Mouse (Mus musculus) forebrain, embryonic 11.5 days (tissue): ENCODE data around the gene Heatr1. TPM values are rescaled to one million over a fixed set of nuclear protein-coding genes. Genes with fewer than 3 reads are reported as not detected.
A peak's percentile ranks its signal among the peaks of the same experiment; 100 is the strongest.

Experiments
- ATAC-seq: fragments of 200-750 bp; cut with Nextera tagmentation; replicated peaks from 2 replicates; pipeline ENCODE4 v1.8.0; 2017; ENCODE audit warnings: moderate TSS enrichment; ENCODE audit not compliant: low FRiP score
- DNase-seq: peaks from one replicate; pipeline ENCODE4 v3.0.0-alpha.2; 2017; ENCODE audit warnings: low spot score
- H3K27ac ChIP-seq: fragments of 300-500 bp; sonication (generic); 2 replicates; pipeline ENCODE4 v1.5.1; 2014; ENCODE audit warnings: low read depth, low read length
- H3K27me3 ChIP-seq: fragments of 300-500 bp; sonication (generic); 2 replicates; pipeline ENCODE4 v1.6.1; 2014; ENCODE audit warnings: mild to moderate bottlenecking, low read length, mixed read lengths; ENCODE audit not compliant: control insufficient read depth, insufficient read depth
- H3K36me3 ChIP-seq: fragments of 300-500 bp; sonication (generic); 2 replicates; pipeline ENCODE4 v1.6.1; 2014; ENCODE audit warnings: mild to moderate bottlenecking, low read length, moderate library complexity, mixed read lengths; ENCODE audit not compliant: control insufficient read depth, insufficient read depth
- H3K4me1 ChIP-seq: fragments of 300-500 bp; sonication (generic); replicated peaks from 2 replicates; pipeline ENCODE4 v1.6.1; 2014; ENCODE audit warnings: low read length, mixed read lengths; ENCODE audit not compliant: control insufficient read depth, insufficient read depth
- H3K4me2 ChIP-seq: fragments of 300-500 bp; sonication (generic); 2 replicates; pipeline ENCODE4 v1.6.1; 2014; ENCODE audit warnings: low read depth, mild to moderate bottlenecking, low read length, moderate library complexity, mixed read lengths; ENCODE audit not compliant: severe bottlenecking
- H3K4me3 ChIP-seq: fragments of 300-500 bp; sonication (generic); 2 replicates; pipeline ENCODE4 v1.5.1; 2014; ENCODE audit warnings: low read depth, low read length
- H3K9ac ChIP-seq: fragments of 300-500 bp; sonication (generic); 2 replicates; pipeline ENCODE4 v1.6.1; 2014; ENCODE audit warnings: low read length
- H3K9me3 ChIP-seq: fragments of 300-500 bp; sonication (generic); 2 replicates; pipeline ENCODE4 v1.6.1; 2016; ENCODE audit warnings: low read length, mixed read lengths; ENCODE audit not compliant: control insufficient read depth
- WGBS: fragments of 180-500 bp; shearing (Covaris S2); extraction: QIAGEN DNeasy Blood & Tissue Kit; methylation state at CpG from one replicate; pipeline ENCODE4 v1.1.7; 2014; 5-methylcytosine and 5-hydroxymethylcytosine counted together
- polyA plus RNA-seq: library from polyadenylated mRNA; unstranded; fragments of >200 nt; fragmentation: Nextera tagmentation; extraction: Ambion mirVana; gene quantifications from 2 replicates; pipeline ENCODE4 v1.2.1, GENCODE M21; 2014

Heatr1 gene
- polyA plus RNA-seq, 1 experiment from 2014 or later, result 46.2 TPM

DNA sequence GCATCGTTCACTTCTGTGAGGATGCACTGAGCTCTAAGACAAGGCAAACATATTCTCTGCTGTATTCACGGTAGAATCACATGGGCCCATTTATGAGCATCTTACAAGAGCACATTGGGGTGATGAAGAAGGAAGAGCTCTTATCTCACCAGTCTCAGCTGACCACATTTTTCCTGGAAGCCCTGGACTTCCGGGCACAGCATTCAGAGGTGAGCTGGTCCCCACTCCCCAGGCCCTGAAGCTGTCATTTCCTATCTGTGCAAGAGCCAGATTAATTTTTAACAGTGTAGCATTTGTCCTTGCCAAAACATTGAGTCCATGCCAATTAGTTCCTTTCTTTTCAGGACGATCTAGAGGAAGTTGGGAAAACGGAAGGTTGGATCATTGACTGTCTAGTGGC is 39.0 kb downstream of the Heatr1 start:
- no peaks in the 10 kb centered on the region for H3K4me1 ChIP-seq
- no peak overlapping the region for H3K4me2 ChIP-seq
- no peaks in the 10 kb centered on the region for H3K9me3 ChIP-seq
- H3K36me3 ChIP-seq, result peaks cover 5% of the 10 kb centered on the region; the same call in 1 of the 2 replicates
- ATAC-seq (no peak), DNase-seq (no peak)
- no peak overlapping the region for H3K27ac ChIP-seq
- no peaks in the 10 kb centered on the region for H3K27me3 ChIP-seq
- no peak overlapping the region for H3K4me3 ChIP-seq
- 88% methylated on average over 5 of the region's 5 CpGs for WGBS
- H3K9ac ChIP-seq, result no peak overlapping the region

DNA sequence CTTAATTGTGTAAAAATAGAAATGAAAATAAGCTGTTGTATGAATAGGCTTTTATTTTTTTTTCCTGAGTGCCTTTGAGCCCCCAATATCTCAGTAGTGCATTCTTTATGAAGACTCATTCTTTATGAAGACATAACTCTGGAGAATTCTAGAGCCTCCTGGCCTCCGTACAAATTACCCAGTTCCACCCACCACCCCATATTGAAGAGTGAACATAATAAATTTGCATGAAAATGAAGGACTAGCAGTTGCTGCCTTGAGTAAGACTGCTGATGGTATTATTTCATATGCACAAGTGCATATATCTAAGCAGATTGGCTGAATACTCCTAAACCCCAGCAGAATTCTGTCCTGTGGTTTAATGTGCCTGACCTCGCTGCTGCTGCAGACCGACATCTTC is 44.8 kb downstream of the Heatr1 start:
- WGBS, result 95% methylated on average over 3 of the region's 3 CpGs
- peaks cover 5% of the 10 kb centered on the region; the same call in 1 of the 2 replicates for H3K36me3 ChIP-seq
- no peaks in the 10 kb centered on the region for H3K27me3 ChIP-seq
- no peaks in the 10 kb centered on the region for H3K4me1 ChIP-seq
- H3K9ac ChIP-seq, result no peak overlapping the region
- no peaks in the 10 kb centered on the region for H3K9me3 ChIP-seq
- H3K27ac ChIP-seq, result no peak overlapping the region
- H3K4me3 ChIP-seq, result no peak overlapping the region
- ATAC-seq (no peak), DNase-seq (no peak)
- H3K4me2 ChIP-seq, result no peak overlapping the region

GRCm38 (mm10) chr13:12440813-12441212 is 46.0 kb downstream of the Heatr1 start:
- no peak overlapping the region for H3K4me3 ChIP-seq
- DNase-seq (no peak), ATAC-seq (no peak)
- no peaks in the 10 kb centered on the region for H3K27me3 ChIP-seq
- 86% methylated on average over 6 of the region's 6 CpGs for WGBS
- H3K4me2 ChIP-seq, result no peak overlapping the region
- H3K4me1 ChIP-seq, result no peaks in the 10 kb centered on the region
- H3K9ac ChIP-seq, result no peak overlapping the region
- H3K27ac ChIP-seq, result no peak overlapping the region
- H3K9me3 ChIP-seq, result no peaks in the 10 kb centered on the region
- H3K36me3 ChIP-seq, result peaks cover 5% of the 10 kb centered on the region; the same call in 1 of the 2 replicates

GRCm38 (mm10) chr13:12442008-12442587 is 47.3 kb downstream of the Heatr1 start:
- no peak overlapping the region for H3K4me3 ChIP-seq
- no peak overlapping the region for H3K9ac ChIP-seq
- H3K27ac ChIP-seq, result no peak overlapping the region
- DNase-seq (no peak), ATAC-seq (no peak)
- no peak overlapping the region for H3K4me2 ChIP-seq
- no peaks in the 10 kb centered on the region for H3K9me3 ChIP-seq
- H3K36me3 ChIP-seq, result peaks cover 5% of the 10 kb centered on the region; the same call in 1 of the 2 replicates
- H3K4me1 ChIP-seq, result no peaks in the 10 kb centered on the region
- H3K27me3 ChIP-seq, result no peaks in the 10 kb centered on the region
- WGBS, result 91% methylated on average over 2 of the region's 2 CpGs

DNA sequence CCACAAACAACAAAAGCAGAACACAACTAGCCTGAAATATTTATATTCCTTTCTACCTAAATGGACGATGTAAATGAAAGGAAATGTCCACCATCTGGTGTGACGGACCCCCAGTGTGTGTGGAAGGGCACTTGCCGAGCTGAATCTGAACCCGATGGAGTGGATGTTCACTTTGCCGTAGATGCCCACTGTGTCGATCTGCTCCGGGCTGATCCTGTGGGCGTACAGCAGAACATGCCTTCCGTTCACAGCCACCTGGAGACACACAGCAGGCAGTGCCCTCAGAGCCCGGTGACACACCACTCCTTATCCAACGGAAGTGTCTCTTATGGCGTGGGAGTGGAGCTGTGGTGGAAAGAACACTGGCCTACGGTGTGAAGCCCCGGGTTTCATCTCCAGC is 58.3 kb downstream of the Heatr1 start:
- no peaks in the 10 kb centered on the region for H3K36me3 ChIP-seq
- no peaks in the 10 kb centered on the region for H3K27me3 ChIP-seq
- no peak overlapping the region for H3K27ac ChIP-seq
- no peaks in the 10 kb centered on the region for H3K9me3 ChIP-seq
- H3K4me1 ChIP-seq, result no peaks in the 10 kb centered on the region
- no peak overlapping the region for H3K4me2 ChIP-seq
- DNase-seq (no peak), ATAC-seq (no peak)
- no peak overlapping the region for H3K4me3 ChIP-seq
- no peak overlapping the region for H3K9ac ChIP-seq
- 92% methylated on average over 14 of the region's 14 CpGs for WGBS

- Histone ChIP-seq H3K4me3 (no peak overlapping the region), H3K27me3 (no peaks in the 10 kb centered on the region), H3K9ac (no peak overlapping the region), H3K27ac (no peak overlapping the region), H3K4me2 (no peak overlapping the region), H3K36me3 (no peaks in the 10 kb centered on the region), H3K4me1 (no peaks in the 10 kb centered on the region), H3K9me3 (no peaks in the 10 kb centered on the region)
- ATAC-seq (no peak), DNase-seq (no peak)
- 76% methylated on average over 7 of the region's 7 CpGs for WGBS
Observed at GRCm38 (mm10) chr13:12454686-12455390, 60.0 kb downstream of the Heatr1 start.

GRCm38 (mm10) chr13:12456711-12457110 is 61.9 kb downstream of the Heatr1 start:
- Histone ChIP-seq H3K27ac (no peak overlapping the region), H3K9me3 (no peaks in the 10 kb centered on the region), H3K27me3 (no peaks in the 10 kb centered on the region), H3K4me1 (no peaks in the 10 kb centered on the region), H3K4me3 (no peak overlapping the region), H3K9ac (no peak overlapping the region), H3K4me2 (no peak overlapping the region), H3K36me3 (no peaks in the 10 kb centered on the region)
- WGBS, result 72% methylated on average over 7 of the region's 7 CpGs
- no peak for ATAC-seq
- no peak for DNase-seq

- no peaks in the 10 kb centered on the region for H3K4me1 ChIP-seq
- no peaks in the 10 kb centered on the region for H3K9me3 ChIP-seq
- peak overlapping the region; percentile 60 for H3K4me3 ChIP-seq
- ATAC-seq, result no peak
- WGBS, result 9% methylated on average over 8 of the region's 8 CpGs
- no peak for DNase-seq
- no peaks in the 10 kb centered on the region for H3K27me3 ChIP-seq
- H3K4me2 ChIP-seq, result peak overlapping the region; percentile 58
- H3K9ac ChIP-seq, result peak overlapping the region; percentile 64
- H3K36me3 ChIP-seq, result no peaks in the 10 kb centered on the region
- H3K27ac ChIP-seq, result no peak overlapping the region
Observed at GRCm38 (mm10) chr13:12460443-12460842, 65.6 kb downstream of the Heatr1 start.
